Mouse (Mus musculus): ENCODE measurements around the gene Zfp950.

DNA sequence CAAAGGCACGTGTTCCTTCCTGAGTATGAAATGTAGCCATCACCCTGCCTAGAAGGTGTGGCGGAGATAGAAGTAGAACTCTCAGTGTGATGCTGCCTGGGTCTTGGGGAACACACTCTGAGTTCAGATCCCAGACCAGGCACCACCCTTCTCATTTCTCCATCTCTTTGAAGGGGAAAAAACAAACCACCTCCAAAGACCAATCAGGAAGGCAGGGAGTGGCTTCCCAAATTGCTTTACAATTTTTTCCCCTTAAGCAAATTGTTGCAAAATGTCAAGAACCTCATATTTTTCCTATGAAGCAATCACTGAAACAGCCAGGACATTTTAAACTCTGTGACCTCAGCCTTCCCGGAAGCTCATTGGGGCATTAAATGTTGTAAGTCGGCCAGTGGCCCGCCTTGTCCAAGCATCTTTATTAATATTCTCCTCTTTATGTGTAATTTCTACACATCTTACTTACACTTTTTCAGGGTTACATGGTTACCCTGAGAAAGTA lies 60.3 kb downstream of the Zfp950 start:
- TF ChIP-seq POLR2A (IDR thresholded peaks at IDR 0.05; ENCODE audit: control insufficient read depth, extremely low read depth, insufficient read depth, low read length, poor library complexity) (no peak), CTCF (IDR thresholded peaks at IDR 0.05; ENCODE audit: borderline replicate concordance, control insufficient read depth, extremely low read depth, insufficient read depth, low read length, poor library complexity) (no peak)
